Mouse (Mus musculus) neural tube, embryonic 14.5 days (tissue): ENCODE data around the gene Ewsr1. TPM values are rescaled to one million over a fixed set of nuclear protein-coding genes. Genes with fewer than 3 reads are reported as not detected.
A peak's percentile ranks its signal among the peaks of the same experiment; 100 is the strongest.
"Not testable (repeated sequence)": the region's sequence is repeated elsewhere in the genome, so short reads cannot be mapped to it uniquely, and the experiment has no call there.

Experiments used
- ATAC-seq: fragments of 200-750 bp; cut with Nextera tagmentation; 2 replicates; pipeline ENCODE4 v1.8.0; 2017; ENCODE audit warnings: low read depth, mild to moderate bottlenecking, moderate TSS enrichment, moderate library complexity
- H3K27ac ChIP-seq: fragments of 300-500 bp; sonication (generic); 2 replicates; pipeline ENCODE4 v1.5.1; 2014; ENCODE audit warnings: low read depth, mild to moderate bottlenecking, control low read depth, low read length, moderate library complexity, mixed read lengths
- H3K27me3 ChIP-seq: fragments of 300-500 bp; sonication (generic); 2 replicates; pipeline ENCODE4 v1.6.1; 2014; ENCODE audit warnings: low read length; ENCODE audit not compliant: control insufficient read depth, insufficient read depth
- H3K36me3 ChIP-seq: fragments of 300-500 bp; sonication (generic); 2 replicates; pipeline ENCODE4 v1.6.1; 2014; ENCODE audit warnings: low read length, mixed read lengths; ENCODE audit not compliant: control insufficient read depth, insufficient read depth
- H3K4me1 ChIP-seq: fragments of 300-500 bp; sonication (generic); 2 replicates; pipeline ENCODE4 v1.6.1; 2014; ENCODE audit warnings: low read length; ENCODE audit not compliant: control insufficient read depth, insufficient read depth
- H3K4me2 ChIP-seq: fragments of 300-500 bp; sonication (generic); 2 replicates; pipeline ENCODE4 v1.6.1; 2014; ENCODE audit warnings: mild to moderate bottlenecking, low read depth, low read length, control low read depth
- H3K4me3 ChIP-seq: fragments of 300-500 bp; sonication (generic); 2 replicates; pipeline ENCODE4 v1.5.1; 2014; ENCODE audit warnings: low read depth, low read length, control low read depth, mixed read lengths
- H3K9ac ChIP-seq: fragments of 300-500 bp; sonication (generic); replicated peaks from 2 replicates; pipeline ENCODE4 v1.6.1; 2014; ENCODE audit warnings: low read depth, mild to moderate bottlenecking, control low read depth, low read length, mixed read lengths
- H3K9me3 ChIP-seq: fragments of 300-500 bp; sonication (generic); 2 replicates; pipeline ENCODE4 v1.6.1; 2016; ENCODE audit warnings: low read length; ENCODE audit not compliant: control insufficient read depth
- WGBS: fragments of 180-500 bp; shearing (Covaris S2); extraction: QIAGEN DNeasy Blood & Tissue Kit; methylation state at CpG from one replicate; pipeline ENCODE4 v1.1.7; 2014; 5-methylcytosine and 5-hydroxymethylcytosine counted together
- polyA plus RNA-seq: library from polyadenylated mRNA; unstranded; fragments of >200 nt; fragmentation: Nextera tagmentation; extraction: Ambion mirVana; gene quantifications from 2 replicates; pipeline ENCODE4 v1.2.1, GENCODE M21; 2014

Gene Ewsr1
- polyA plus RNA-seq, 1 experiment from 2014 or later = 364 TPM

DNA sequence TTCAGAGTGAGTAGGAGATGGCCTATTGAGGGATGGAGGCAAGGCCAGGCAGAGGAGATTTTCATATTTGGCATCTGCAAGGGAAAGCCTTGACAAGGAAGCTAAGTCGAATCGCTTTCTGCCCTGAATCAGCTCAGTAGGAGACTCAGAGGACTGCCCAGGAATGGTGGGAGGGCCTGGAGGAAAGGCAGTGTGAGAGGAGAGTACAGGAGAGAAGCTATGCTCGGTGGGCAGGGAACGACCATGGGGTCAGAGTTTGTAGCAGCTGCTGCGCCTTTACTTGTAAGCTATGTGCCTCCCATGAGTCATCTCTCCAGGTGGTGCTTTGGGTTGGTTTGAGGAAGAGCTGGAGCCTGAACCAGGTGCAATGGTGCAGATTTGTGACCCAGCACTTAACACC, 1.7 kb upstream of the Ewsr1 start:
- ATAC-seq = no peak
- H3K9me3 ChIP-seq = no peaks in the 10 kb centered on the region
- no peaks in the 10 kb centered on the region for H3K36me3 ChIP-seq
- H3K4me3 ChIP-seq = peak overlapping the region; percentile 100
- H3K4me2 ChIP-seq = peak overlapping the region; percentile 80
- no peaks in the 10 kb centered on the region for H3K27me3 ChIP-seq
- peaks cover 28% of the 10 kb centered on the region for H3K4me1 ChIP-seq
- 49% methylated on average over 5 of the region's 5 CpGs for WGBS
- peak overlapping the region; percentile 99 for H3K27ac ChIP-seq
- H3K9ac ChIP-seq = peak overlapping the region; percentile 96; the same call in 1 of the 2 replicates

GRCm38 (mm10) chr11:5100283-5100682, 1.2 kb upstream of the Ewsr1 start:
- H3K4me3 ChIP-seq = peak overlapping the region; percentile 100
- peak overlapping the region; percentile 99 for H3K27ac ChIP-seq
- H3K9me3 ChIP-seq = no peaks in the 10 kb centered on the region
- peaks cover 29% of the 10 kb centered on the region for H3K4me1 ChIP-seq
- no peaks in the 10 kb centered on the region for H3K27me3 ChIP-seq
- WGBS = under 1% methylated on average over 7 of the region's 7 CpGs
- peak overlapping the region; percentile 96 for H3K9ac ChIP-seq
- H3K4me2 ChIP-seq = peak overlapping the region; percentile 80
- peak; percentile 5; the same call in 1 of the 2 replicates for ATAC-seq
- H3K36me3 ChIP-seq = no peaks in the 10 kb centered on the region

- Histone ChIP-seq H3K9ac (peak overlapping the region; percentile 96), H3K27ac (peak overlapping the region; percentile 99), H3K36me3 (no peaks in the 10 kb centered on the region), H3K4me1 (peaks cover 29% of the 10 kb centered on the region), H3K27me3 (no peaks in the 10 kb centered on the region), H3K4me3 (peak overlapping the region; percentile 100), H3K4me2 (peak overlapping the region; percentile 80), H3K9me3 (no peaks in the 10 kb centered on the region)
- WGBS = under 1% methylated on average over 28 of the region's 31 CpGs
- ATAC-seq = peak; percentile 74
These were observed 614 bp upstream of the Ewsr1 start for GRCm38 (mm10) chr11:5099576-5100183.

- H3K9ac ChIP-seq = peak overlapping the region; percentile 96
- no peak; the same call in 1 of the 2 replicates for ATAC-seq
- under 1% methylated on average over 44 of the region's 44 CpGs for WGBS
- peak overlapping the region; percentile 99 for H3K27ac ChIP-seq
- no peaks in the 10 kb centered on the region for H3K36me3 ChIP-seq
- peak overlapping the region; percentile 100 for H3K4me3 ChIP-seq
- H3K4me2 ChIP-seq = peak overlapping the region; percentile 93
- H3K4me1 ChIP-seq = peaks cover 29% of the 10 kb centered on the region
- H3K9me3 ChIP-seq = no peaks in the 10 kb centered on the region
- H3K27me3 ChIP-seq = no peaks in the 10 kb centered on the region
These were observed 881 bp downstream of the Ewsr1 start for GRCm38 (mm10) chr11:5098035-5098735.

DNA sequence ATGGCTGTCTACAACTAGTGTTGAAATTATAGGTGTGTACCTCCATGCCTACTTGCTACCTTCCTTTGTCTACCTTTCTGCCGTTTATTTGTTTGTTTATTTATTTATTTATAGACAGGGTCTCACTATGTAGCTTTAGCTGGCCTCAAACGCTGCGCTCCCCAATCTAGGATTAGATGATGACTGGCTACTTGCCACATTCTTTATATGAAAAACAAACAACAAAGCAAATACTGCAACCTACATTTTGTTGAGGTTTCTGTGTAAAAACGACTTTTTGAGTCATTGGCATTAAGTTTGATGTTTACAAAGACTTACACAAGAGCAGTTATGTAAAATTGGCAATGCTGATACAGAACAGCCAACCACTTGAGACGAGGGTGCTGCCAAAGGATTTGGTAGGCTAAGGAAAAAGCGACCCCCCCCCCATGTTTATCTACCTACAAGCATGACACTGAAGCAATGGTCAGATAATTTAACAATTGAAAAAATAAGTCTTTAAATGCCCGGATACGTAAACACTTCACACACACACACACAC, 2.5 kb downstream of the Ewsr1 start:
- Histone ChIP-seq H3K36me3 (peaks cover 11% of the 10 kb centered on the region; the same call in 1 of the 2 replicates), H3K9ac (no peak overlapping the region), H3K4me1 (peaks cover 29% of the 10 kb centered on the region), H3K27ac (no peak overlapping the region), H3K4me2 (peak overlapping the region; percentile 93; the same call in 1 of the 2 replicates), H3K9me3 (no peaks in the 10 kb centered on the region), H3K27me3 (no peaks in the 10 kb centered on the region), H3K4me3 (peak overlapping the region; percentile 100; the same call in 1 of the 2 replicates)
- WGBS = 78% methylated on average over 8 of the region's 8 CpGs
- ATAC-seq = no peak

GRCm38 (mm10) chr11:5095877-5096276, 3.2 kb downstream of the Ewsr1 start:
- ATAC-seq = no peak
- WGBS = 81% methylated on average over 5 of the region's 5 CpGs
- H3K9ac ChIP-seq = no peak overlapping the region

GRCm38 (mm10) chr11:5091706-5092105, 7.4 kb downstream of the Ewsr1 start:
- Histone ChIP-seq H3K4me2 (no peak overlapping the region), H3K9ac (no peak overlapping the region), H3K4me3 (no peak overlapping the region), H3K4me1 (peaks cover 9% of the 10 kb centered on the region), H3K27ac (no peak overlapping the region), H3K36me3 (peaks cover 44% of the 10 kb centered on the region), H3K9me3 (no peaks in the 10 kb centered on the region), H3K27me3 (no peaks in the 10 kb centered on the region)
- 46% methylated on average over 2 of the region's 2 CpGs for WGBS
- no peak for ATAC-seq

More at GRCm38 (mm10) chr11:5095877-5096276, 3.2 kb downstream of the Ewsr1 start:
- H3K4me2 ChIP-seq = no peak overlapping the region
- no peaks in the 10 kb centered on the region for H3K27me3 ChIP-seq
- H3K9me3 ChIP-seq = no peaks in the 10 kb centered on the region
- peaks cover 25% of the 10 kb centered on the region for H3K4me1 ChIP-seq
- no peak overlapping the region for H3K27ac ChIP-seq
- no peak overlapping the region; the same call in 1 of the 2 replicates for H3K4me3 ChIP-seq
- H3K36me3 ChIP-seq = peaks cover 16% of the 10 kb centered on the region; the same call in 1 of the 2 replicates

DNA sequence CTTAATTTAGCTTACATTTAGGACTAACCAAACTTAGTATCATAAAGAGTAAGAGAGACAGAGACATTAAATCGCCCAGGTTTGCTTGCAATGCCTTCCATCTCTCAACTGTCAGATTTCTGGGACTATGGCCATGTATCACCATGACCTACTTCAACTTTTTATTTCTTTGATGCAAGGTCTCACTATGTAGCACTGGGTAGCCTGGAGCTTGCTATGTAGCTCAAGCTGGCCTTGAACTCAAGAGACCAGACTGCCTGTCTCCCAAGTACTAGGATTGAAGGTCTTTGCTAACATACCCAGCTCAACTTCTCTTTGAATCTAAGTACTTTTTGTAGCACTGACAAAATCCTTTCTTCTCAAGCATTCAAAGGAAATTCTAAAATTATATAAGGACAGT, 9.9 kb downstream of the Ewsr1 start:
- Histone ChIP-seq H3K9me3 (no peaks in the 10 kb centered on the region), H3K36me3 (peaks cover 70% of the 10 kb centered on the region), H3K4me2 (no peak overlapping the region), H3K4me1 (no peaks in the 10 kb centered on the region), H3K4me3 (no peak overlapping the region), H3K9ac (no peak overlapping the region), H3K27me3 (no peaks in the 10 kb centered on the region), H3K27ac (no peak overlapping the region)
- WGBS = 100% methylated on average over 1 of the region's 1 CpGs
- no peak for ATAC-seq

DNA sequence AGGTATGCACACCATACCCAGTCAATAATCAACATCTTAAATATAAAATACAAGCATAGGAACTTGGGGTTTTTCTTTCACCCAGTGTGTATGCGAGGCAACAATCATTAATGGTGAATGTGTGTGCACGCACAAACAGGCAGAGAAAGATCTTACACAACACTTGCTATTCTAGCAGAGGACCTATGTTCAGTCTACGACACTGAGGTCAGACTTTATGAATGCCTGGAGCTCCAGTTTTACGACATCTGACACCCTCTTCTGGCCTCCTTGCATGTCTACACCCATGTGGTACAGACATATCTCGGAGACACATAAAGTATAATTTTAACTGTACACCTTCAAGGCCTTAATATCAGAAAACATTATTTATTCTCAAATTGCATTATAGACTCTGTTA, 22.2 kb downstream of the Ewsr1 start:
- H3K9me3 ChIP-seq, ATAC-seq, H3K9ac ChIP-seq, H3K4me3 ChIP-seq, H3K27ac ChIP-seq, H3K4me2 ChIP-seq, H3K27me3 ChIP-seq, H3K4me1 ChIP-seq: not testable (repeated sequence)
- 84% methylated on average over 4 of the region's 5 CpGs for WGBS
- H3K36me3 ChIP-seq = peaks cover 48% of the 10 kb centered on the region
